Mouse (Mus musculus) lung, postnatal 14 days (tissue): ENCODE results near the gene Slain2.
"Not testable (repeated sequence)": the region's sequence is repeated elsewhere in the genome, so short reads cannot be mapped to it uniquely, and the experiment has no call there.

Source experiments
- DNase-seq: peaks from one replicate; pipeline ENCODE4 v3.0.0; 2021

Slain2 gene

DNA sequence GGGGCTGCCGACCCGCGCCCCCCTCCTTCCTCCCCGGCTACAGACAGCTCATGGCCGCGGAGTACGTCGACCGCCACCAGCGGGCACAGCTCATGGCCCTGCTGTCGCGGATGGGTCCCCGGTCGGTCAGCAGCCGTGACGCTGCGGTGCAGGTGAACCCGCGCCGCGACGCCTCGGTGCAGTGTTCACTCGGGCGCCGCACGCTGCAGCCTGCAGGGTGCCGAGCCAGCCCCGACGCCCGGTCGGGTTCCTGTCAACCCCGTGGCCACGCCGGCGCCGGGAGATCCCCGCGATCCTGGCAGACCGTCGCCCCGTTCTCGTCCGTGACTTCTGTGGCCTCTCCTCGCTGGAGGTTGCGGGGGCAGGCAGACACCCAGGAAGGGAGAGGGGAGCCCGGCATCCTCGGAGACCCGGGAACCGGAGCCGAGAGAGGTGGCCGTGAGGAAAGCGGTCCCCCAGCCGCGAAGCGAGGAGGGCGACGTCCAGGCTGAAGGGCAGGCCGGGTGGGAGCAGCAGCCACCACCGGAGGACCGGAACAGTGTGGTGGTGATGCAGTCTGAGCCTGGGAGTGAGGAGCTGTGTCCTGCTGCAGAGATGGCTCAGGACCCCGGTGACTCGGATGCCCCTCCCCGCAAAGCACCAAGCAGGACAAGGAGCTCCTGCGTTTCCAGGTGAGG, 99.6 kb downstream of the Slain2 start:
- DNase-seq = not testable (repeated sequence)

DNA sequence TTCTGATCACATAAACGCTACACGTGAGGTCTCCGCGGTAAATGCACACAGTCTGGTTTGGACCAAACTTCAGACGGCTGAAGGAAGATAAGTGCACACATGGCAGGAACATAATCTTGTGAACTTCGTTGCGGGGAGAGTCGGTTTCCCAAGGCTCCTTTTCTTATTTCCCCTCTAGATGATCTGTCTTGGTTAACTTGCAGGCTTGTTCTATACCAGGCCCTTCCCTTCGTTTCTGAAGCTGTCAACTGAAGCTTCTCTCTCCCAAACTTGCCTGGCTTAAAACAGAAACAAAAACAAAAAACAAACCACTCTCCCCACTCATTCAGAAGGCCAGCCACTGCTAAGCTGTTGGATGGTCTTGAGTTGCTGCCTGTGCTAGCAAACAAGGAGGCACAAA, 100.6 kb downstream of the Slain2 start:
- no peak for DNase-seq

DNA sequence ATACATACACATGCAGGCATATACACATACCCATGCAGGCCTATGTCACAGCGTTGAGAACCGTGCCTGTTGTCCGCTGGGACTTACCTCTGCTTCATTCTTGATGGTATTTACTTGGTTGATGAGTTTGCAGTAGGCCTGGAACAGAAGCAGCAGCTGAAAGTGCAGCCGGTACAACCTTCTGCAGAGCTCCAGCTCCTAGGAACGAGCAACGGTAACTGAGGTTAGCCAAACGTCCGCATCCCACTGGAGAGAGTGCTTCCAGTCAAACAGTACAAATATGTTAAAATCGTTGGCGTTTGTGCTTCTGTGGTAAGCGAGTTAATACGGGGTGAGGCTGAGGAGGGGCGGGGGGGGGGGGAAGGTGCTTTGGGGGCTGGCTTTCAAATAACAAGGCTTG, 109.7 kb downstream of the Slain2 start:
- no peak for DNase-seq
